Mouse (Mus musculus) embryonic fibroblast, embryonic 13.5 days (primary cell): ENCODE data around the gene Asb2.

Source experiments
- CTCF ChIP-seq: IDR thresholded peaks from 2 replicates; pipeline ENCODE4 v1.5.1; 2011; ENCODE audit warnings: mild to moderate bottlenecking, control low read depth, low read length, moderate library complexity, borderline replicate concordance; ENCODE audit not compliant: insufficient read depth
- POLR2A ChIP-seq: IDR thresholded peaks from 2 replicates; pipeline ENCODE4 v1.6.1; 2011; ENCODE audit warnings: low read depth, mild to moderate bottlenecking, control low read depth, low read length, moderate library complexity

- TF ChIP-seq CTCF, result no peak
- TF ChIP-seq POLR2A, result no peak
These were observed 13.0 kb upstream of the Asb2 start for GRCm38 (mm10) chr12:103368777-103369176.
